Mouse (Mus musculus): ENCODE data around the gene Nid1.

Nid1 gene

GRCm38 (mm10) chr13:13548431-13549190, 111.3 kb downstream of the Nid1 start:
- no peak for DNase-seq

GRCm38 (mm10) chr13:13549687-13550660, 112.6 kb downstream of the Nid1 start:
- no peak for DNase-seq

GRCm38 (mm10) chr13:13552020-13552419, 114.7 kb downstream of the Nid1 start:
- no peak for DNase-seq

DNA sequence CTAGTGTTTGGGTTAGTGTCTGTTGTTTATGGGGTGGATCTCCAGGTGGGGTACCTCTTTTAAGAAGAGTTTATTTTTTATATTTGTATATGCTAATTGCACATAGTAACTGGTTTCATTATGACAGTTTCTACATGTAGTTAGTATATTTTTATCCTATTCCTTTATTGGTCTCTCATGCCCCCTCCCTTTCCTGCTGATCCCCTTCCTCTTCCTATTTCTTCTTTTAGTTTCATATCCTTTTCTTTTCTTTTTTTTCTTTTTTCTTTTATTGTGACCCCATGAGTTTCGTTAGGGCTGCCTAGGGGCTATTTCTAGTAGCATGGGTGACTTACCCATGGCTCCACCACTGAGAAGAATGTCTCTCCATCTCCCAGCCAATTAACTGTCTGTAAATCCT, 116.3 kb downstream of the Nid1 start:
- no peak for DNase-seq

GRCm38 (mm10) chr13:13555196-13555595, 117.8 kb downstream of the Nid1 start:
- no peak for DNase-seq

- DNase-seq, result no peak
Observed at GRCm38 (mm10) chr13:13557001-13557743, 119.8 kb downstream of the Nid1 start.

GRCm38 (mm10) chr13:13558251-13558650, 120.9 kb downstream of the Nid1 start:
- DNase-seq, result no peak

DNA sequence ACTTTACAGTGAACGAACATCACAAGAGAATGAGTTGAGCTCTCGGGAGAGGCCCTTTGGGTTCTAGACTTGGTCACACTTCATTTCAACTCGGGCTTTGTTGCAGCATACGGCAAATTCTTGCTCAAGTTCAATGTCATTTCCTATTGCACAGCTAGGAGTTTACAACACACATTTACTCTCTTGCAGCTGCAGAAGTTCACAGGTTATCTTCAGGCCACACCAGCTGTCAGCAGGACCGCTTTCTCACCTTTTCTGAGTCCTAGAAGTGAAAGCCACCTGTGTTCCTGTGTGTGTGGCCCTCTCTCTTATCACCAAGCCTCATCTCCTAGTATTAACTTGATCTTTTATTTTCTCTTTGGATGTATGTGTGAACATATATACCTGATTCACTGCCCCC, 121.5 kb downstream of the Nid1 start:
- no peak for DNase-seq
